Mouse (Mus musculus): ENCODE data around the gene Icmt.

The Icmt gene

GRCm38 (mm10) chr4:152343296-152343695, 46.3 kb downstream of the Icmt start:
- no peak for DNase-seq

- no peak for DNase-seq
These were observed 47.6 kb downstream of the Icmt start for GRCm38 (mm10) chr4:152344651-152345050.

GRCm38 (mm10) chr4:152345120-152345889, 48.3 kb downstream of the Icmt start:
- peak; percentile 77 for DNase-seq

GRCm38 (mm10) chr4:152349837-152350381, 52.9 kb downstream of the Icmt start:
- DNase-seq: peak; percentile 89

- peak; percentile 76 for DNase-seq
These were observed 53.8 kb downstream of the Icmt start for GRCm38 (mm10) chr4:152350722-152351421.

GRCm38 (mm10) chr4:152351422-152352305, 54.6 kb downstream of the Icmt start:
- peak; percentile 52 for DNase-seq

GRCm38 (mm10) chr4:152353886-152354637, 57.0 kb downstream of the Icmt start:
- no peak for DNase-seq

- no peak for DNase-seq
These were observed 58.6 kb downstream of the Icmt start for GRCm38 (mm10) chr4:152355672-152356071.

Data from right cerebral cortex, adult 18-20 months (tissue).